Mouse (Mus musculus) liver, embryonic 13.5 days (tissue): Measurements from ENCODE around the gene Lca5l. TPM values are rescaled to one million over a fixed set of nuclear protein-coding genes. Genes with fewer than 3 reads are reported as not detected.

Experiments used
- ATAC-seq: fragments of 200-750 bp; cut with Nextera tagmentation; 2 replicates; pipeline ENCODE4 v1.8.0; 2017; ENCODE audit warnings: low read depth, mild to moderate bottlenecking, moderate number of reproducible peaks, moderate library complexity
- DNase-seq: peaks from one replicate; pipeline ENCODE4 v3.0.0; 2022
- H3K27ac ChIP-seq: fragments of 300-500 bp; sonication (generic); 2 replicates; pipeline ENCODE4 v1.5.1; 2015; ENCODE audit warnings: moderate library complexity, mild to moderate bottlenecking, inconsistent platforms
- H3K27me3 ChIP-seq: fragments of 300-500 bp; sonication (generic); 2 replicates; pipeline ENCODE4 v1.6.1; 2015; ENCODE audit warnings: mild to moderate bottlenecking, inconsistent platforms
- H3K36me3 ChIP-seq: fragments of 300-500 bp; sonication (generic); 2 replicates; pipeline ENCODE4 v1.6.1; 2015; ENCODE audit warnings: mild to moderate bottlenecking, inconsistent platforms
- H3K4me1 ChIP-seq: fragments of 300-500 bp; sonication (generic); replicated peaks from 2 replicates; pipeline ENCODE4 v1.6.1; 2015; ENCODE audit warnings: inconsistent platforms
- H3K4me2 ChIP-seq: fragments of 300-500 bp; sonication (generic); 2 replicates; pipeline ENCODE4 v1.6.1; 2015; ENCODE audit warnings: inconsistent platforms, mild to moderate bottlenecking, moderate library complexity
- H3K4me3 ChIP-seq: fragments of 300-500 bp; sonication (generic); replicated peaks from 2 replicates; pipeline ENCODE4 v1.5.1; 2015; ENCODE audit warnings: mild to moderate bottlenecking, inconsistent platforms
- H3K9ac ChIP-seq: fragments of 300-500 bp; sonication (generic); 2 replicates; pipeline ENCODE4 v1.6.1; 2015; ENCODE audit warnings: mild to moderate bottlenecking, inconsistent platforms
- H3K9me3 ChIP-seq: fragments of 300-500 bp; sonication (generic); replicated peaks from 2 replicates; pipeline ENCODE4 v1.6.1; 2016; ENCODE audit warnings: inconsistent platforms
- WGBS: fragments of 180-500 bp; shearing (Covaris S2); methylation state at CpG from one replicate; pipeline ENCODE4 v1.1.7; 2015; ENCODE audit not compliant: insufficient replicate concordance; 5-methylcytosine and 5-hydroxymethylcytosine counted together
- polyA plus RNA-seq: library from polyadenylated mRNA; unstranded; fragments of >200 nt; fragmentation: Nextera tagmentation; extraction: Ambion mirVana; gene quantifications from 2 replicates; pipeline ENCODE4 v1.2.1, GENCODE M21; 2015

The Lca5l gene
- polyA plus RNA-seq, 1 experiment from 2014 or later = 0.13 TPM

DNA sequence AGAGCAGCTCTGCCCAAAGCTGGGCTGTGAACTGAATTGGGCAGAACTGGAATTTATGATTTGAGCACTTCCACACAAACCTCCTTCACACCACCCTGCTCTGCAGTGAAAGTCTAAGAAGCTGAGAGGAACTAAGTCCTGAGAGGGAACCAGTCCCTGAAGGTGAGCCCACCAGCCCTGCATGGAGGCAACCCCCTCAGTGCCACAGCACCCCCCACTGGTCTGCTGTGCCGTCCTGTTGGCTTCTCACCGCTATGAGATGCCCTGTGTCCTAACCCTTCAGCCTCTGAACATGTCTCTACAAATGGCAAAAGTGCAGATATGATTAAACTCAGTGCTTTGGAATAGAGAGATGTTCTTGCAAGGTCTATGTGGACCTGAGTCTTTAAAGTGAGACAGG, 79.3 kb downstream of the Lca5l start:
- Histone ChIP-seq H3K9ac (no peak overlapping the region), H3K27ac (no peak overlapping the region), H3K9me3 (no peaks in the 10 kb centered on the region), H3K27me3 (no peaks in the 10 kb centered on the region), H3K36me3 (no peaks in the 10 kb centered on the region), H3K4me3 (no peak overlapping the region), H3K4me1 (no peaks in the 10 kb centered on the region), H3K4me2 (no peak overlapping the region)
- DNase-seq (no peak), ATAC-seq (no peak)
- WGBS = 33% methylated on average over 2 of the region's 2 CpGs

DNA sequence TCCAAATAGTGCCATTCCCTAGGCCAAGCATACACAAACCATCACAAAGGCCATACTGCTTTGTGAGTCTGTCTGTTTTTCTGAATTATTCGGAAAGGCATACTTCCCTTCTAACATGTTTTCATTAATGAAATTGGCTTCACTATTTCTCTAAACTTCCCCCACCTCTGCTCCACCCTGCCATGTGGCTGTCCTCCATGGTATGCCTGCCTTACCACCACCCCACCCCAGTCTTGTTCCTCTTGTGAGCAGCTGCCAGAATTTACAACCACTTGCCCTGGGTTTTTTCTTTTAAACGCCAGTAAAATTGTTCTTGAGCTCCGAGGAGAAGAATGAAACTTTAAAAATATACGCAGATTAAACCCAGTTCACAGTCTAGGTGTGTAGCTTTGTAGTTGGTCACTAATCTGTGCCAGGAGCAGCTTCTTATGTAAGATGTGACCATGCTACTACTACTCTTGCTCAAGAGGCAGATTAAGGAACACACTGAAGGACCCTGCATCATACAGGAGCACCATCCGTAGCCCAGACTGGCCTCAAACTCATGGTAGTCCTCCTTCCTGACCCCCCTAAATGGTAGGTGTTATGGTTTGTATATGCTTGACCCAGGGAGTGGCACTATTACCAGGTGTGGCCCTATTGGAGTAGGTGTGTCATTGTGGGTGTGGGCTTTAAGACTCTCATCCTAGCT, 81.3 kb downstream of the Lca5l start:
- no peak for ATAC-seq
- no peak overlapping the region for H3K4me2 ChIP-seq
- H3K4me1 ChIP-seq = no peaks in the 10 kb centered on the region
- H3K27ac ChIP-seq = no peak overlapping the region
- H3K36me3 ChIP-seq = no peaks in the 10 kb centered on the region
- 61% methylated on average over 5 of the region's 5 CpGs for WGBS
- H3K9me3 ChIP-seq = no peaks in the 10 kb centered on the region
- H3K9ac ChIP-seq = no peak overlapping the region
- H3K27me3 ChIP-seq = no peaks in the 10 kb centered on the region
- DNase-seq = no peak
- no peak overlapping the region for H3K4me3 ChIP-seq

DNA sequence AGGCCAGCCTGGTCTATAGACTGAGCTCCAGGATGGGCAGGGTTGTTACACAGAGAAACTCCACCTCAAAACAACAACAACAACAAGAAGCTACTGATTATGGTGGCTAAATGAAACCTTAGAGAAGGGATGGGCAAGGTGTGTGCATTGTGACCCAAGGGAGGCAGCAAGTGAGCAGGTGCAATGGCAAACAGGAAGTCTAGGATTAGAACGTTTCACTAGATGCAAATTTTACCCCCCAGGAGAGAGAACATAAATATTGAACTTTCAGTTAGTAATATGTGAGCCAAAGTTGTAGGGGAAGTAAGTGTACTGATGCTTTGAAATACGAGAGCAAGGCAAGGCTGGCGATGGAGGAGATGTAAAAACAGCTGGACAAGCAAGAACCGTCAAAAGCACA, 82.4 kb downstream of the Lca5l start:
- H3K9me3 ChIP-seq = no peaks in the 10 kb centered on the region
- H3K4me1 ChIP-seq = no peaks in the 10 kb centered on the region
- DNase-seq (no peak), ATAC-seq (no peak)
- H3K27ac ChIP-seq = no peak overlapping the region
- H3K9ac ChIP-seq = no peak overlapping the region
- H3K4me2 ChIP-seq = no peak overlapping the region
- WGBS = 46% methylated on average over 4 of the region's 4 CpGs
- no peaks in the 10 kb centered on the region for H3K36me3 ChIP-seq
- H3K27me3 ChIP-seq = no peaks in the 10 kb centered on the region
- no peak overlapping the region for H3K4me3 ChIP-seq

Other genes with a start within 250 kb of the Lca5l start
- gene Psmg1, start 201.3 kb downstream of the Lca5l start, polyA plus RNA-seq = 68.8 and 70.4 TPM in 2 replicates
- gene Brwd1, start 109.7 kb downstream of the Lca5l start, polyA plus RNA-seq = 15.1 and 16.2 TPM in 2 replicates
- 173 and 234 TPM in 2 replicates for gene Hmgn1, start 64.5 kb downstream of the Lca5l start, polyA plus RNA-seq
- 19.1 and 22.4 TPM in 2 replicates for gene Wrb, start 46.9 kb downstream of the Lca5l start, polyA plus RNA-seq
- gene Sh3bgr, start 8.2 kb upstream of the Lca5l start, polyA plus RNA-seq = 1.2 and 1.5 TPM in 2 replicates
- gene B3galt5, start 43.5 kb upstream of the Lca5l start, polyA plus RNA-seq = 0.06 and 0.21 TPM in 2 replicates